Mouse (Mus musculus): ENCODE measurements at regions not wholly inside any gene's neighbourhood (a gene's known extent, or its start where the extent isn't known, plus 50 kb on each side); places are given as distances from the start of the nearest gene placed in this dataset.

DNA sequence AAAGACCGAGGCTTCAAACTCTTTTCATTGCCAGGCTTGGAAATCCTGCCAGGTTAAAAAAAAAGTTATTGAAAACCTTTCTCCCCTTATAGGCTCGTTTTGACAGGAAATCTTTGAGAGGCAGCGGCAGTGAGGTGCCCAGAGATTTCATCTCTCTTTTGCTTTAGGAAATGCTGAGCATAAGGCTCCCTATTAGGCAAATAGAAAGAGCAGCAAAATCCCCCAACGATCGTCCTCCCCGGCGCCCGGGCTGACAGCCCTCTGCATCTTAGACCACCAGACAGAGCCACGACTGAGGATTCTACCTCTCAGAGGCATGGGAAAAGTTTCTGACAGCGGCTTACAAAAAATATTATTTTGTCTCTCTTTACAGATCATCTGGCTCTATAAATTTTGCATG, 999.5 kb downstream of the Adgrl2 start:
- no peak for DNase-seq (ENCODE audit: low read depth in 1 of 2, low spot score in 2 of 2)

DNA sequence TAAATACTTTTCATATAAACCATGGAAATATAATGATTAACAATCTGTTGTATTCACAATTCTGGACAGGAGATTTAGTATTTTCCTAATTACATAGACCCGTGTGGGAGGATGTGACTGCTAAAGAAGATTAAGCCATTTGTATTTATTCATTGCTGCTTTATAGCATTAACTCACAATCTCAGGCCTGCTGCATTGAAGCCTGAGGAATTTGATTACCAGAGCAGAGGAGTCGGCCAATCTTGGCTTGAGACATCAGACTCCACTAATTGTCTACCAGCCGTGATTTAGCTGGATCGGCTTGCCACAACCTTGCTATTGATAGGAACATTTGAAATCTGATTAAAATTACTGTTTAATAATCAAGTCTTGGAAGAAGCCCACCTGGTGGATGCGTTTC, 1007.5 kb downstream of the Adgrl2 start:
- DNase-seq (ENCODE audit: low read depth in 1 of 2, low spot score in 2 of 2), result no peak

DNA sequence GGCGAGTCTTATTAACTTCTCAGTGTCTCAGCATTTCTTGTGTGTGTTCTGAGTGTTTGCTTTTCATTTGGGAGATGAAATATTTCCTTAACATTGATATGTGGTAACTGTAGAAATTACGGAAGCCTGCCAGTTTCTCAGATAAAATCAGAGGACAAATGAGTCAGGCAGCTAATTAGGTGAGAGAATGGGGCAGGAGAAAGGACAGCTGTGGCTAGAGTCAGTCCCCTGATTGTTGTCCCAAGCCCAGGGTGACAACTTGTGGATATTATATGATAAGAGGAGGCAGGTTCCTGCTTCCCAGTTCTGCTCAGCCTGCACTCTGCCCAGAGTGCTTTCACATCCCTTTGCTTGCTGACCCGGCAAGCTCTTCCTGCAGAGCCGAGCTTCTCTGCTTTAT, 1008.7 kb downstream of the Adgrl2 start:
- DNase-seq (ENCODE audit: low read depth in 1 of 2, low spot score in 2 of 2), result no peak

DNA sequence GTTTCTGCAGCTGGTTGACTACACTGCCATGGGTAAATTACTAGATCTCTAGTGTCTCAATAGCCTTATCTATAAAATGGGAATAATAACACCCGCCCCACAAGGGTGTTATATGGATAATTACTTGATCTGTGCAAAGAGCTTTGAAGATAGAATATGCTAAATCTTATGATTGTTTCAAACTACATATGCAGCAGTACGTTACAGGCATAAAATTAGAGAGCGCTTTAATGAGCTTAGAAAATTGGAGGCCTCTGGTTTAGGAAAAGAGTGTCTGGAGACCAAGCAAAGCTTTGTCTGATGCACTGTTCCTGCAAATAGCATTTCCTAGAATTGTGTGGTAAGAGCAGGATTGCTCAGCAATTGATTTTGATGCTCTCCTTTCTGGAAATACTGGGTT, 1013.8 kb downstream of the Adgrl2 start:
- no peak for DNase-seq (ENCODE audit: low read depth in 1 of 2, low spot score in 2 of 2)

DNA sequence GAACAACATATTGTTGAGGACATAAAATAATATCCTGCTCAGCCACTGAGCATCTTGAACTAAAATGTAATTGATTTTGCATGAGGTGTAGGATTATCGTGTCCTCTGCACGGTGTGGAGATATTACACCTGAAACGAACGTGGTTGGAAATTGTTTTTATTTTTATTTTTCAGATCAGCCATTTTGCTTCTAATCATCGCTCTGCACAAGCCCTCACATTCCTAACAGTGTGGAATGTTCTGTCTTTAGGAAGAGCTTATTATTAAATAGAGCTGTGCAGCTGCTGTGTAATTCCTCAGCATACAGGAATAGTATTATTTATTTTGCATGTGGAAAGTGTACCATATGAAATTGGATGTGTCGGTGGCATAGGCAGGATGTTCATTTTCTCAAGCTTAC, 1014.3 kb downstream of the Adgrl2 start:
- DNase-seq (ENCODE audit: low read depth in 1 of 2, low spot score in 2 of 2), result no peak

DNA sequence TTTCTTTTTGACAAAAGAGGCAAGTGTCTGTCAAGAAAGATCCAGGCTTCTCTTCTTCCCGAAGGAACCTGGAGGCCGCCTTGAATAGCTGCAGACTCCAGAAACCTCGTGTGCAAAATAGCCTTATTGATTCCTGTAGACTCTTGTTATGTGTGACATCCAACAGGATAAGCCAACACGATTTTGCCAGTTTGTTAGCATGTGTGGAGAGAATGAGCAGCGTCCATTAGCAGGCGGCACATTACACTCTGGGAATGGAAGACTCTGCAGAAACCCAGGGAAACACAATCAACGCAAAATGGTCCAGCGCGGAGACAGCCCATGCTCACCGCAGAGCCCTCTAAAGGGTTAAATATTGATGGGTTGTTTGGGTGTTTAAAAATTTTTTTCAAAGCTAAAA, 1014.9 kb downstream of the Adgrl2 start:
- no peak for DNase-seq (ENCODE audit: low read depth in 1 of 2, low spot score in 2 of 2)

DNA sequence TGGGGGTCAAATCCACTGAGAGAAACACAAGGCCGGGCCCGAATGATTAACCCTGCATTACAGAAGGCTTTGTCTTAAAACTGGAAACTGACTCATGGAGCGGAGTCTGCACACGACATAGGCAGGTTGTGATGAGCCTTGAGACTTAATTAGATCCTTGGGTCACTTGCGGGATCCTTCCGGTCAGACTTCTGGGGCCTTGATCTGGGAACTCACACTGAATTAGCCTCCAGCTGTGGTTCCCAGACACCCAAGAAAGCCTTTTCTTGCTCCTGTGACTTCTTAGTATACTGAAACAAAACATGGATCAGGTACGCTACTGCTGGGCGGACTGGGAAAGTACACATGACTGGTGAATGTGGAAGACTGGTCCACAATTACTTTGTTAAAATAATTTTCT, 1015.8 kb downstream of the Adgrl2 start:
- DNase-seq (ENCODE audit: low read depth in 1 of 2, low spot score in 2 of 2), result no peak

DNA sequence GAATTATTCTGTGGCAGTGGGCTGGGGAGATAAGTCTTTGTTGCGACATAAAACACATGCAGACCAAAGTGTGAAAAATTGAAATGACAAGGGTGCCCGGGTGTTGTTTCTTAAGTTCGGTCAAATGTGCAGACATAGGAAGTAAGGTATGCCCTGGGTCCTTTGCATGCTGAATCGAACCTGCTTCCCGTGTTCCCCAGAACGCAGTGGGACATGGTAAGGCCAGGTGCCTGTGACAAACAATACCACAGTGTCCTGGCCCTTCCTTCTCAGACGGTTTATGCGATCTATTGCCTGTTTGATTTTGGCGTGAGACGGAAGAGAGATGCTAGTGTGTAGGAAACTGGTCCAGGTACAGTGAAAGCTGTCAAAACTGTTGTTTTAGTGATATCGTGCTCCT, 1022.1 kb downstream of the Adgrl2 start:
- no peak for DNase-seq (ENCODE audit: low read depth in 1 of 2, low spot score in 2 of 2)

DNA sequence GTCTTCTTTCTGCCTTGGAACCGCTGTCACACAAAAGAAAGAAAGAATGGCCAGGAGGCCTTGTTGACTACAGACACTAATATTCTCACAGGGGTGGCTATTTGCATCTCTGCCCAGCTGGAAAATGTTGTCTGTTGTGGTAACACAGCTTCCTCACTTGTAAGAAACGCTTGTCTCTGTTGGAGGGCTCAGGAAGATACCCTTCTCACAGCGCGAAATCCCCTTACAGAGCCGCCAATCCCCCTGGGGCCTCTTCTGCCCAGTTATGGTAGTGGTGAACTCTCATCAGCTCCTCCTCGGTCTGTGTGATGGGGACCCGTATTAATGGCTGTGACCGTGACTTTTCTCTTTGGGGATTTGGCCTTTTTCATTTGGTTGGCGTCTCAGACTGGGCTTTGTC, 1022.5 kb downstream of the Adgrl2 start:
- DNase-seq (ENCODE audit: low read depth in 1 of 2, low spot score in 2 of 2), result no peak

DNA sequence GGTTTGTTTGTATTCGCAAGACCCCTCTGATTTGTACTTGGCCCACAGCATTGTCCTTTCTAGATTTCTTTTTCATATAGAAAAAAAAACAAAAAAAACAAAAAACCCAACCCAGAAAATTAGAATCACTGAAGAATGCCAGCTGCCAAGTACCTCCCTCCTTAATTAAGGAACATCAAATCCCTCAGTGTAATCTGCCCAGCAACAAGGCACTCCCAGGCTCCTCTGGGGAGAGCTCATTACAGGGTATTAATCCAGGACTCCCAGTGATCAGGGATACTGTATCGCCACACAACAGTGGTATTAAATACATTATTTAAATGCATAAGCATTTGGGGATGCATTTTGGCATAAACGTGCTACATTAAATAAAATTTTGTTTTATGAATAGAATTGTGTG, 1023.1 kb downstream of the Adgrl2 start:
- no peak for DNase-seq (ENCODE audit: low read depth in 1 of 2, low spot score in 2 of 2)

DNA sequence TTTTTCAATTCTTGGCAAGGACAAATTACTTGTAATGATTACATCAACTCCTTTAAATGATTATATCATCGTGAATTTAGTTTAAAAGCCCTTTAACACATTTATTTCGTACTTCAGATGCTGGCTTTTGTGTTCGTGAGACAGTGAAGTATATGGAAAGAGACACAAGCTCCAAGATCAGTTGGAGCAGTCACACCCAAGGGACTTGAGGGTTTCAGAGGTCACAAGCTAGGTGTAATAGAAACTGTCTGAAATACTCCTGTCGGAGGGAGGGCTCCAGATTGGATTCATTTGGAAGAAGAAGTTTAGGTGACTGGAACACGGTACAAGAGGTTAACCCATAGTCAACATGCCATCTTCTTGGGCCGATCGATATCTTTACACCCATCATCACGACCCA, 1023.5 kb downstream of the Adgrl2 start:
- no peak for DNase-seq (ENCODE audit: low read depth in 1 of 2, low spot score in 2 of 2)

DNA sequence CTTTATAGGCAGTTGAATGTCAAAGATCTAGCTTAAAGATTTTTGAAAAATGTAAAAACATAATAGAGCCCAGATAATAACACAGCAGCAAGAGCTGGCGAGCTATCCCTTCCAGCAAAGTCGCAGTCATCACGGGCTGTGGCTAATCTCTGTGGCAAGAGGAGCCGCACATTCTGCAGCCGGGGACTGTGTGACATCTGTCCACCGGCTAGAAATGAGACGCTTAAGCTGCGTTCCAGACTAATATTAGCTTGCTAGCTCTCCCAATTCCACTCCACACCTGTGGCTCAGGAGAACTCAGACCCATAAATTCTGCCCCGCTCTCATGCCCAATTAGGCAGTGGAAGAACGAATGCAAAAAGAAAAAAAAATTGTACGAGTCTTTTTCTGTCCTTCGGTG, 1024.0 kb downstream of the Adgrl2 start:
- no peak for DNase-seq (ENCODE audit: low read depth in 1 of 2, low spot score in 2 of 2)

DNA sequence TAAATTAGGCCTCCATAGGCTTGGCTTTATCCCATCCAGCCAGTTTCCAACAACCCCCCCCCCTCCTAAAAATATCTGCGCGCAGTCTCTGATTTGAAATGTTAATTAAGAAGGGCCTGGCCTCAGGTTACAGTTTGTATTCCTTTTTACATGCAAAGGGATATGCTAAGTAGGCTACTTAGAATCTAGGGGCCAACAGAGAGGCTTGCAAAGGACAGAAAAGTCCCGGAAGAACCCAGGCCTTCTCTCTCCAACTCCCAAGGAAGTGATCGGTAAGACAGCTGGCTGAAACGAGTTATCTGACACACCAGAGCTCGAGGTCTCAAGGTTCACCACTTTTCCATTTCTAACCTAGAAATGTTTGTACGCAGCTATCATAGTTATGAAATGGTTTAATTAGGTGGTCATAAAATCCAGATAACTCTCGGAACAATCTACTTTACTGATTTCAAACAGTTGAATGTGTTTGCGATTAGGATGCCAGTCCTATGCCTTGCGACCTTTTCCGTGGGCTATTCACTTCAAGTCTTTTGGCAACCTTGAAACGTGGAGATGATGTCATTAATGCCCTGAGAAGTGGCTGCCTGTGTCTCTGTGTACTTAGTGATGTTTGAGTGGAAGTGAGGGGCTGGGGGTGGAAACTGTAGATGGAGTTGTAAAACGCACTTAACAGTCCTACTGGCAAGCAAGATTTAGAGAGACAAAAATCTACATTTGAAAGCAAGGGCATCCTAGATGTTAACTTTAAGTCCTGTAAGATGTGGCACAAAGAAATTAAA, 1026.5 kb downstream of the Adgrl2 start:
- no peak for DNase-seq (ENCODE audit: low read depth in 1 of 2, low spot score in 2 of 2)

DNA sequence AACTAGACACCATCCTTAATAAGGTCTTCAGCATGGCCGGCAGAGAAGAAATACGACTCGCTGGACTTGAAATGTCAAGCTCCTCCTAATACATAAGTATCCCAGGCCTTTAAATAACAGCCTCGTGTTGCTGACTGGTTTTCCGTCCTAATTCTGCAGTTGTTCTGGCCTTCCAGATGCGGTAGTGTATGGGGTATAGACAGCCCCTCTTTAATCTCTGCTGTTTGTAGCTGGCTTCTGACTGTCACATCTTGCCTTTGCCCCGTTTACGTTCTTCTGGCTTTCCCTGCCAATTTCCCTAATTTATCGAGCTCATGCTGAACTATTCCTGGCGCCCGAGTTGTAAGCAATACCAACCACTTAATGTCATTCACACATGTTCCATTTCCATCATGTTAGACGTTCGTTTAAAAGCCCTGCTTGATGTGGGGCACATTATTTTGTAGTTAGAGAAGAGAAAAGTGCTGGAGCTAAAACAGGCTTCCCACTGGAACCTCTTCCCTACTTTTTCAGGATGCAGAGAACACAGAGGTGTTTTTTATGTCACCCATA, 1042.2 kb downstream of the Adgrl2 start:
- DNase-seq (ENCODE audit: low read depth in 1 of 2, low spot score in 2 of 2), result no peak

DNA sequence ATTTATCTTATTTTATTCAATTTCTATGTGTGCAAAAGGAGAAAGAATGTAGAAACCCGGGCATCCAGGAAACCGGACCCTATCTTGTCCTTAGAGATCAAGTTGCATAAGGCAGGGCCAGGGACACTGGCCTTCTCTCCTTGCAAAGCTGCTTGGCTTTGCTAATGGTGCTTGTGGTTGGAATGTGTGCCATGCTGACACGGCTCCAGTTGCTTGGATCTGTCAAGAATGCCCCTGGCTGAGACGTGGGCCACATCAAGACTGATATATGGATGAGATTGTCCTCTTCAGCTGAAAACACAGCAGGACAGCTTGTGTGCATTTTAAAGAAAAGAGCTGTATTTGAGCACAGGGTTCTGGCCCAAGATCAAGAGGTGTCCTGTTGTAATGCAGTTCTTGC, 1047.0 kb downstream of the Adgrl2 start:
- no peak for DNase-seq (ENCODE audit: low read depth in 1 of 2, low spot score in 2 of 2)

DNA sequence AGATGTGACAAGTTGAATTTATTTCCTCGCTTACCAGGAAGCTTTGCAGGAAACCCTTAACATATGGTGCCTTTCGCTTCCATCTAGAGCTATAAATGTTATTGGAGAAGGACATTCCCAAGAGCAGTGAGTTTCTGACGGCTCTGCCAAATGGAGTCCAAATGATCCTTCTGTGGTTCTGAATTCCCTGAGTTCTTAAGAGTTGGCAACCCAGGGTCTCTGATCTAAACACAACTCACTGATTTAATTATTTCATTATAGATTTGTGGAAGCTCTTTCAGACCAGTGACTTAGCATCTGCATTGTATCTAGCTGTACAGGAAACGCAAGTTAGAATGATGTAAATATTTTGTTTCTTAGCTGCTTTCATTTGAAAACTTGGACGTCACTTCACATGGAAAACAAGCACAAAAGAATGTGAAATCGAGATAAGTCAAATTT, 1059.5 kb downstream of the Adgrl2 start:
- DNase-seq (ENCODE audit: low read depth in 1 of 2, low spot score in 2 of 2), result no peak

DNA sequence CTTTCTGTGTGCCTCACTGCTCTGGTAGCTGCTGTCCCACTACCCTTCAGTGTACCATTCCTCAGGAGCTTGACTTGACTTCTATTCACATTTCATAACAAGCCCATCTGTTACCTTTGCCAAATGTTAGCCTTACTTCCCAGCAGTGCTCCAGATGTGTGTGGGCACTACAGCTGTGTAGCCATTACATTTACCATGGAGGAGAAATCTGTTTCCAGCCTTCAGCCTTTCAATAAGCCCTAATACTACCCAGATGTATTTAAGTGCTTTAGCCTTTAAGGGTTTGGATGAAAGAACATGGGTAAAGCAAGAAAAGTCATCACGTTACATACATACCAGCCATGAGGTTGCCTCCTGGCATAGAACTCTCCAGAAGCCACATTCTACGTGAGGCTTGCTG, 1068.0 kb downstream of the Ttll7 start:
- no peak for DNase-seq (ENCODE audit: low read depth in 1 of 2, low spot score in 2 of 2)

DNA sequence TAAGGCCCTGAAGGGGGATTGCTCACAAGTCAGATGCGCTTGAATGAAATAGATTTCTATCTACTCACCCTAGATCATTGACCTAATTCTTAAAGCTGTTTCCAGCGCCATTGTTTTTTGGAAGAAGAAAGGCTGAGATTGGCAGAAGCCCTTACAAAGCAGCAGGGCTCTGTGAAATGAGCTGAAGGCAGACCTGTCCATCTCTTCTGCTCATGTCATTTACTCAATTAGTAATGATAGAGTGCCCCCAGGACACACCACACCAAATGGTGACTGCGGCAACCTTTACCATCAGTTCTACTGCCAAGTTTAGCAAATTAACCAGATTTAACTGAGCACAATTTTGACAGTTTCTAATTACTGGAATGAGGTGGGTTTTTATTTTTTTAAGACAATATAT, 1067.5 kb downstream of the Ttll7 start:
- no peak for DNase-seq (ENCODE audit: low read depth in 1 of 2, low spot score in 2 of 2)

DNA sequence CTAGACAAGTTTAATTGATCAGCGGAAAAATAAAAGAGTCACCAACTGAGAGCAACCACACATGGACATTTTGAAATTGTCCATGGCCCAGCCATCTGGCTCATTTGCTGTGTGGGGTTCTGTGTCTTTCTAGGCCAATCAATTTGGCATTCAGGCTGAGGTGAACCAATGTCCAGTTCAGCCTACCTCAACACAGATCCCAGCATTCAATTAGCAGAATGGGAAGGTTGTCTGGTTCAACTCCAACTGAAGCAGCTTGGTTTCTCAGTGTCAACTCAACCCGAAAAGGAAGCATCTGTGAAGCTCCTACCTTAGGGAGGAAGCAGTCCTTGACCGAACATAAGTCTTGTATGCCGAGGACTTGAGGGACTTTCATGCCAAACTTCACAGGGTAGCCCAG, 1067.0 kb downstream of the Ttll7 start:
- DNase-seq (ENCODE audit: low read depth in 1 of 2, low spot score in 2 of 2), result no peak

DNA sequence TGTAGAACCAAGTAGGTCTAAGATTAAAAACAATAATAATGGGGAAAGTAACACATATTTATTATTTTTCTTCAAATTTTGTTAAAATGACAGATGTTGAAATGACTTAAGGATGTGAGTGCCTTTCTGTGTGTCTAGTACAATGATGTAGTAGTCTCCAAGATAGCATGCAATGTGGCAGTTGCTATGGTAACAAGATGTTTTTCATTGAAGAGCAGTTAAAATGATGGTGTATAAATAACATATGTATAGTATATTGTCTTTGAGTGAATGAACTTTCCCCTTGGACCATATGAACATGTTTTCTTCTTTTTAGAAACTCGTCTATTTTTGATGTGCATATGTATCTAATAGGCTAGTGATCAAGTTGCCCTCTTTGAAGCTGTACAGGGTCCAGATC, 1044.6 kb downstream of the Ttll7 start:
- no peak for DNase-seq (ENCODE audit: low read depth in 1 of 2, low spot score in 2 of 2)

DNA sequence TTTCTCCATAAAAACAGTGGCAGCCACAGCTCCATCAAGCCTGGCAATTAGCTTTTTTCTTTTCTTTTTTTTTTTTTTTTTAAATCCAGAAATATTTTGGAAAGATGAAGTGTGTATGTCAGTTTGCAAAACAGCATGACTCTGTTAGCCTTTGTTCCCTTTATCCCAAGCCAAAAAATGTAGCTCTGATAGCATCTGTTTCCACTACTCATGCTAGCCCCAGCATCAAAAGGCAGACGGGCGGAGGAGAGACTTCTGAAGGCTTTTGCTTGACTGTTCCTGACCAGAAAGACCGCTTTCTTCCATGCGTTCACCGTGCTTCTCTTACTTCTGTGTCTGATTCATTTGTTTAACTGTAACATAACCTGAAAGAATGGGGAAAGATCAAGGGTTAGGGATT, 1039.5 kb downstream of the Ttll7 start:
- DNase-seq (ENCODE audit: low read depth in 1 of 2, low spot score in 2 of 2), result no peak

DNA sequence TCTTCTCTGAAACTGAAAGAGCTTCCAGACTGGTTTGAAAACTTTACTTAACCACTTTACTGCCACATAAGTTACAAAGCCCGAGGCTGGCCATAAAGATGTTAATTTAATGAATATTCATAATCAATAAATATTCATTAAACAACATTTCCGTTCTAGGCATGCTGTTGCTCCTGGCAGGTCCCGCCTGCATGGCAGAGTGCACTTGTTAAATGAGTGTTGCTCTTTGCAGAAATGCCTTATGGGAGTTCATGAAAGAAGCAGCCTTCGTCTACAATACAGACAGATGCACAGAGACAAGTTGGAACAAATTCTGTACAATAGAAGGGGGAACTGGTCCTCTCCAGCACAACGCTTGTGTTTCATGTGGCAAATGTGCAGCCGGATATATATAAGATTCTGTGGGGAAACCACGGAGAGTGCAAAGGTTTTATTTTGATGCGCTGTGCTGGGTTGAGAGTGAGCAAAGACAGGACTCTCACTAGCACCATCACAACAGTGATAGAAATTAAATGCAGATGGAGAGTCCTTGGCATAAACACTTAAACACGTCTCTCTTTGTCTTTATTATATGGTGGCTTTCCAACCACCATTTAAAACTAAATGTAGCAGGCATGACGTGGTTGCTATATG, 1034.2 kb downstream of the Ttll7 start:
- DNase-seq (ENCODE audit: low read depth in 1 of 2, low spot score in 2 of 2), result no peak
